Mouse (Mus musculus) T-helper 1 cell (primary cell): ENCODE results near the gene Timm10b.

Experiments used
- in situ Hi-C: fragments of 300-600 bp; cut with MboI, MseI; formaldehyde crosslinking; loops from one replicate; pipeline ENCODE4 v1.15.1; 2025; ENCODE audit warnings: high pct_unique_total_duplicates

The Timm10b gene

GRCm38 (mm10) chr7:105640233-105640893 lies 507 bp downstream of the Timm10b start, which contains the start of the genes Arfip2 and Gm45799:
Gene Arfip2, minus strand, starts transcription at chr7:105640416.
Gene Gm45799, plus strand, starts transcription at chr7:105640552.
- in situ Hi-C loops, result loop anchor here (5.0 to 25.0 kb wide), 2 partner anchors 172 to 1972 kb away; partner anchors contain the start of gene Mrpl17

GRCm38 (mm10) chr7:105640894-105641255 lies 1.0 kb downstream of the Timm10b start:
- in situ Hi-C loops, result loop anchor here (5.0 to 25.0 kb wide), 2 partner anchors 171 to 1971 kb away; partner anchors contain the start of gene Mrpl17

GRCm38 (mm10) chr7:105641936-105642335 lies 2.1 kb downstream of the Timm10b start:
- in situ Hi-C loops, result loop anchor here (5.0 to 25.0 kb wide), 2 partner anchors 170 to 1970 kb away; partner anchors contain the start of gene Mrpl17

GRCm38 (mm10) chr7:105650639-105651435 lies 11.0 kb downstream of the Timm10b start, which contains the start of gene Dnhd1:
Gene Dnhd1, plus strand, starts transcription at chr7:105650827.
- in situ Hi-C loops, result no loop called here

GRCm38 (mm10) chr7:105685541-105686197 lies 45.8 kb downstream of the Timm10b start:
- in situ Hi-C loops, result no loop called here

- in situ Hi-C loops, result no loop called here
Measured at GRCm38 (mm10) chr7:105690875-105691274, 51.0 kb downstream of the Timm10b start.
